Mouse (Mus musculus) cerebellum, adult 2 months (tissue): ENCODE data around the gene Actl7b. TPM values are rescaled to one million over a fixed set of nuclear protein-coding genes. Genes with fewer than 3 reads are reported as not detected.

Source experiments
- DNase-seq, 2 experiments: peaks; one replicate each; pipeline ENCODE4 v3.0.0; 2021
- H3K27ac ChIP-seq: fragments of 200-500 bp; 2 replicates; pipeline ENCODE4 v1.5.1; 2012; ENCODE audit warnings: low read length, control low read depth, inconsistent platforms; ENCODE audit not compliant: insufficient read depth
- H3K27me3 ChIP-seq: fragments of 200-500 bp; 2 replicates; pipeline ENCODE4 v1.6.1; 2012; ENCODE audit warnings: inconsistent platforms, mild to moderate bottlenecking, low read length, moderate library complexity; ENCODE audit not compliant: control insufficient read depth, insufficient read depth
- H3K4me1 ChIP-seq: fragments of 200-500 bp; 2 replicates; pipeline ENCODE4 v1.6.1; 2011; ENCODE audit warnings: low read length; ENCODE audit not compliant: control insufficient read depth, insufficient read depth
- H3K4me3 ChIP-seq: fragments of 200-500 bp; replicated peaks from 2 replicates; pipeline ENCODE3; 2011; ENCODE audit warnings: mild to moderate bottlenecking, low read depth, low read length, control low read depth; ENCODE audit not compliant: insufficient read depth
- CTCF ChIP-seq: fragments of 200-500 bp; IDR thresholded peaks from 2 replicates; pipeline ENCODE4 v1.5.1; 2011; ENCODE audit warnings: low read depth, mild to moderate bottlenecking, control low read depth, low read length, moderate library complexity, borderline replicate concordance; ENCODE audit not compliant: insufficient read depth
- POLR2A ChIP-seq: fragments of 200-500 bp; IDR thresholded peaks from 2 replicates; pipeline ENCODE4 v1.6.1; 2011; ENCODE audit warnings: low read length, control low read depth, borderline replicate concordance; ENCODE audit not compliant: insufficient read depth
- WGBS: fragments of 180-500 bp; shearing (Covaris S2); methylation state at CpG from one replicate; pipeline ENCODE4 v1.1.7; 2018; 5-methylcytosine and 5-hydroxymethylcytosine counted together
- polyA plus RNA-seq: library from polyadenylated mRNA; depleted of rRNA; stranded (reverse); fragments of >200 nt; gene quantifications from 2 replicates; pipeline ENCODE4 v1.2.3, GENCODE M21; 2012; rRNA removed

Gene Actl7b
- polyA plus RNA-seq, result 0.06 and 0.11 TPM in 2 replicates

GRCm38 (mm10) chr4:56741041-56741493 lies at the start of gene Actl7b:
TSS of gene Actl7b (minus strand) at chr4:56741443.
- no peaks in the 10 kb centered on the region for H3K27me3 ChIP-seq
- DNase-seq, result no peak
- H3K4me3 ChIP-seq, result no peak within 1 kb of the TSS
- TF ChIP-seq POLR2A (no peak), CTCF (no peak)
- WGBS, result 85% methylated on average over 13 of the region's 13 CpGs
- no peaks in the 10 kb centered on the region for H3K4me1 ChIP-seq
- H3K27ac ChIP-seq, result no peak within 1 kb of the TSS

- TF ChIP-seq POLR2A, result no peak
- TF ChIP-seq CTCF, result no peak
- Histone ChIP-seq H3K27ac (no peak overlapping the region), H3K4me3 (no peak overlapping the region), H3K27me3 (no peaks in the 10 kb centered on the region), H3K4me1 (no peaks in the 10 kb centered on the region)
- 86% methylated on average over 1 of the region's 1 CpGs for WGBS
- no peak for DNase-seq
Measured at GRCm38 (mm10) chr4:56771065-56771464, 29.8 kb upstream of the Actl7b start.

GRCm38 (mm10) chr4:56768913-56769312 lies 27.7 kb upstream of the Actl7b start:
- Histone ChIP-seq H3K27me3 (no peaks in the 10 kb centered on the region), H3K4me3 (no peak overlapping the region), H3K27ac (no peak overlapping the region), H3K4me1 (no peaks in the 10 kb centered on the region)
- 77% methylated on average over 7 of the region's 7 CpGs for WGBS
- TF ChIP-seq POLR2A (no peak), CTCF (no peak)
- no peak for DNase-seq

GRCm38 (mm10) chr4:56767861-56768284 lies 26.6 kb upstream of the Actl7b start:
- 80% methylated on average over 5 of the region's 5 CpGs for WGBS
- DNase-seq, result no peak
- no peak for TF ChIP-seq CTCF
- no peak for TF ChIP-seq POLR2A
- no peaks in the 10 kb centered on the region for H3K4me1 ChIP-seq
- H3K4me3 ChIP-seq, result no peak overlapping the region
- H3K27ac ChIP-seq, result no peak overlapping the region
- H3K27me3 ChIP-seq, result no peaks in the 10 kb centered on the region

- WGBS, result 98% methylated on average over 1 of the region's 1 CpGs
Measured at GRCm38 (mm10) chr4:56757693-56758092, 16.4 kb upstream of the Actl7b start.

GRCm38 (mm10) chr4:56756966-56757600 lies 15.8 kb upstream of the Actl7b start:
- Histone ChIP-seq H3K4me3 (no peak overlapping the region), H3K4me1 (no peaks in the 10 kb centered on the region), H3K27me3 (no peaks in the 10 kb centered on the region), H3K27ac (no peak overlapping the region)
- DNase-seq, result no peak
- 91% methylated on average over 10 of the region's 10 CpGs for WGBS
- TF ChIP-seq POLR2A (no peak), CTCF (no peak)

More at GRCm38 (mm10) chr4:56757693-56758092, 16.4 kb upstream of the Actl7b start:
- no peaks in the 10 kb centered on the region for H3K4me1 ChIP-seq
- DNase-seq, result no peak
- no peaks in the 10 kb centered on the region for H3K27me3 ChIP-seq
- H3K4me3 ChIP-seq, result no peak overlapping the region
- H3K27ac ChIP-seq, result no peak overlapping the region
- TF ChIP-seq CTCF (no peak), POLR2A (no peak)

GRCm38 (mm10) chr4:56756021-56756420 lies 14.8 kb upstream of the Actl7b start:
- Histone ChIP-seq H3K4me1 (no peaks in the 10 kb centered on the region), H3K27me3 (no peaks in the 10 kb centered on the region), H3K4me3 (no peak overlapping the region), H3K27ac (no peak overlapping the region)
- DNase-seq, result no peak
- WGBS, result 93% methylated on average over 5 of the region's 5 CpGs
- TF ChIP-seq POLR2A (no peak), CTCF (no peak)

GRCm38 (mm10) chr4:56747456-56747855 lies 6.2 kb upstream of the Actl7b start:
- WGBS, result 97% methylated on average over 9 of the region's 9 CpGs

More at GRCm38 (mm10) chr4:56747456-56747855, 6.2 kb upstream of the Actl7b start:
- no peaks in the 10 kb centered on the region for H3K27me3 ChIP-seq
- H3K4me3 ChIP-seq, result no peak overlapping the region
- no peaks in the 10 kb centered on the region for H3K4me1 ChIP-seq
- TF ChIP-seq POLR2A, result no peak
- TF ChIP-seq CTCF, result no peak
- no peak for DNase-seq
- H3K27ac ChIP-seq, result no peak overlapping the region
